ENCODE assay signal across 18 mouse cellular contexts in the genomic region with DNA sequence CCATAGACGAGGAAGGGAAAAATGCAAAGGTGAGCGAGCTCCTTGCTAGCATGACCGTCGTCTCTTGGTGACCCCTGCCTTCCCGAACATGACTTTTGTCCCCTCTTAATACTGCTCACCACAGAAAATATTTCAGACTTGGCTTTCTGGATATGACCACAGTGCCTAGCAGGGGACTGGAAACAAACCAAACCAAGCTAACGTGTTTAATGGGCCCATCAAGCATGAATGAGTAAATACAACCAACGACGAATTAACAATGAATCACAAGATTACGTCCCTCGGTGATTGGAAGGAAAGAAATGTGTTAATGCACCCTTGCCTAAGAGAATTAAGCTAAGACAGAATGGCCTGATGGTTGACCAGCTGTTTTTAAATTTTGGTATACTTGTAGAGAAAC. TPM values are rescaled to one million over a fixed set of nuclear protein-coding genes. Genes with fewer than 3 reads are reported as not detected.
DNase-seq lines count a peak whose midpoint lies in the region; ATAC-seq and TF ChIP-seq lines count a peak whose summit lies in the region.
"Had no signal": no experiment of that assay in that cellular context is flagged by ENCODE, and none has a peak within 500 bp of the region (broad histone marks: within the 10 kb centered on the region; RNA-seq: fewer than 3 reads in every experiment).

No protein-coding gene starts in this region.

- H3K9ac ChIP-seq in forebrain, embryonic 14.5 days (ENCODE audit: low read length), result no peak overlapping the region
- no peak overlapping the region for H3K9ac ChIP-seq in forebrain, embryonic 12.5 days
- H3K9ac ChIP-seq in heart, embryonic 15.5 days, result no peak overlapping the region
- H3K9ac ChIP-seq in midbrain, postnatal 0 days (replicated peaks; ENCODE audit: low read length, poor library complexity, severe bottlenecking), result no peak overlapping the region
- no peak overlapping the region for H3K9ac ChIP-seq in midbrain, embryonic 16.5 days (ENCODE audit: low read depth, low read length)
- H3K9ac ChIP-seq: hindbrain, embryonic 13.5 days; intestine, embryonic 15.5 days; kidney, embryonic 15.5 days; limb, embryonic 13.5 days; liver, embryonic 14.5 days; midbrain, embryonic 13.5 days had no signal

- no peaks in the 10 kb centered on the region for H3K36me3 ChIP-seq in forebrain, embryonic 14.5 days (ENCODE audit: control insufficient read depth, insufficient read depth, low read length)
- H3K36me3 ChIP-seq in forebrain, embryonic 12.5 days (replicated peaks), result no peaks in the 10 kb centered on the region
- H3K36me3 ChIP-seq in heart, embryonic 15.5 days, result no peaks in the 10 kb centered on the region
- no peaks in the 10 kb centered on the region for H3K36me3 ChIP-seq in midbrain, postnatal 0 days (ENCODE audit: insufficient read depth, low read length)
- H3K36me3 ChIP-seq in midbrain, embryonic 16.5 days (ENCODE audit: control insufficient read depth, insufficient read depth, low read length), result no peaks in the 10 kb centered on the region
- H3K36me3 ChIP-seq: embryonic facial prominence, embryonic 10.5 days; hindbrain, embryonic 13.5 days; intestine, embryonic 15.5 days; kidney, embryonic 15.5 days; limb, embryonic 13.5 days; midbrain, embryonic 13.5 days had no signal

- TF ChIP-seq CTCF in midbrain, postnatal 0 days (IDR thresholded peaks at IDR 0.05), result no peak

- H3K4me1 ChIP-seq in forebrain, embryonic 14.5 days (ENCODE audit: control insufficient read depth, insufficient read depth, low read length), result peaks cover 17% of the 10 kb centered on the region
- H3K4me1 ChIP-seq in forebrain, embryonic 12.5 days, result peaks cover 8% of the 10 kb centered on the region; the same call in 1 of the 2 replicates
- H3K4me1 ChIP-seq in heart, embryonic 15.5 days (replicated peaks), result peaks cover 37% of the 10 kb centered on the region
- H3K4me1 ChIP-seq in midbrain, postnatal 0 days (ENCODE audit: insufficient read depth, low read length), result no peaks in the 10 kb centered on the region
- H3K4me1 ChIP-seq in midbrain, embryonic 16.5 days (ENCODE audit: control insufficient read depth, insufficient read depth, low read length), result no peaks in the 10 kb centered on the region
- H3K4me1 ChIP-seq: embryonic facial prominence, embryonic 10.5 days; hindbrain, embryonic 13.5 days; intestine, embryonic 15.5 days; midbrain, embryonic 13.5 days had no signal

- no peak overlapping the region for H3K4me3 ChIP-seq in forebrain, embryonic 14.5 days (ENCODE audit: low read depth, low read length)
- H3K4me3 ChIP-seq in forebrain, embryonic 12.5 days (replicated peaks), result no peak overlapping the region
- H3K4me3 ChIP-seq in heart, embryonic 15.5 days, result no peak overlapping the region
- H3K4me3 ChIP-seq in midbrain, postnatal 0 days (ENCODE audit: low read depth, low read length), result no peak overlapping the region
- H3K4me3 ChIP-seq in midbrain, embryonic 16.5 days (ENCODE audit: low read depth, low read length), result no peak overlapping the region
- H3K4me3 ChIP-seq: embryonic facial prominence, embryonic 10.5 days; hindbrain, embryonic 13.5 days; intestine, embryonic 15.5 days; kidney, embryonic 15.5 days; limb, embryonic 13.5 days; midbrain, embryonic 13.5 days had no signal

- 23% methylated on average over 10 of the region's 10 CpGs for WGBS in forebrain, embryonic 14.5 days
- 35% methylated on average over 10 of the region's 10 CpGs for WGBS in forebrain, embryonic 12.5 days
- 65% methylated on average over 10 of the region's 10 CpGs for WGBS in heart, embryonic 15.5 days
- WGBS in midbrain, postnatal 0 days, result 80% methylated on average over 10 of the region's 10 CpGs
- WGBS in midbrain, embryonic 16.5 days, result 54% methylated on average over 10 of the region's 10 CpGs

- intact Hi-C loops in heart, postnatal 36 days (cut with DNase I), result no loop called here

- no peaks in the 10 kb centered on the region for H3K27me3 ChIP-seq in forebrain, embryonic 14.5 days (replicated peaks; ENCODE audit: control insufficient read depth, insufficient read depth, low read length)
- no peaks in the 10 kb centered on the region for H3K27me3 ChIP-seq in forebrain, embryonic 12.5 days
- no peaks in the 10 kb centered on the region for H3K27me3 ChIP-seq in heart, embryonic 15.5 days
- no peaks in the 10 kb centered on the region for H3K27me3 ChIP-seq in midbrain, postnatal 0 days (ENCODE audit: insufficient read depth, low read length)
- no peaks in the 10 kb centered on the region for H3K27me3 ChIP-seq in midbrain, embryonic 16.5 days (ENCODE audit: control insufficient read depth, insufficient read depth, low read depth, low read length)
- H3K27me3 ChIP-seq: hindbrain, embryonic 13.5 days; intestine, embryonic 15.5 days; kidney, embryonic 15.5 days; limb, embryonic 13.5 days; midbrain, embryonic 13.5 days had no signal

- peak; percentile 65 for DNase-seq in forebrain, embryonic 14.5 days (ENCODE audit: low spot score)
- no peak for DNase-seq in heart, postnatal 36 days
- DNase-seq in midbrain, postnatal 0 days (ENCODE audit: low spot score), result peak; percentile 21
- no peak for DNase-seq in adrenal gland, postnatal 10 days
- DNase-seq: B cell, adult 2 months; gastrocnemius, postnatal 14 days; right cerebral cortex, adult 18-20 months; thymus, adult 18-20 months had no signal

- 0 out of 2 replicates have a peak, but pooled peaks cover 2% of the 10 kb centered on the region for H3K9me3 ChIP-seq in forebrain, embryonic 14.5 days (replicated peaks; ENCODE audit: control insufficient read depth, low read length)
- no peaks in the 10 kb centered on the region for H3K9me3 ChIP-seq in forebrain, embryonic 12.5 days
- H3K9me3 ChIP-seq in heart, embryonic 15.5 days (replicated peaks), result no peaks in the 10 kb centered on the region
- no peaks in the 10 kb centered on the region for H3K9me3 ChIP-seq in midbrain, postnatal 0 days (ENCODE audit: low read length)
- no peaks in the 10 kb centered on the region for H3K9me3 ChIP-seq in midbrain, embryonic 16.5 days (replicated peaks; ENCODE audit: control insufficient read depth, low read length, poor library complexity, severe bottlenecking)
- H3K9me3 ChIP-seq: intestine, embryonic 15.5 days; kidney, embryonic 15.5 days; midbrain, embryonic 13.5 days had no signal

- no peak overlapping the region for H3K4me2 ChIP-seq in forebrain, embryonic 14.5 days (ENCODE audit: low read length)
- no peak overlapping the region for H3K4me2 ChIP-seq in forebrain, embryonic 12.5 days
- peak overlapping the region; percentile 42 for H3K4me2 ChIP-seq in heart, embryonic 15.5 days
- no peak overlapping the region for H3K4me2 ChIP-seq in midbrain, postnatal 0 days (ENCODE audit: low read depth, low read length, poor library complexity, severe bottlenecking)
- H3K4me2 ChIP-seq in midbrain, embryonic 16.5 days (ENCODE audit: low read length), result no peak overlapping the region
- H3K4me2 ChIP-seq: hindbrain, embryonic 13.5 days; intestine, embryonic 15.5 days; kidney, embryonic 15.5 days; limb, embryonic 13.5 days; midbrain, embryonic 13.5 days had no signal

- H3K27ac ChIP-seq in forebrain, embryonic 14.5 days (ENCODE audit: low read depth, low read length), result no peak overlapping the region
- no peak overlapping the region for H3K27ac ChIP-seq in forebrain, embryonic 12.5 days
- H3K27ac ChIP-seq in heart, embryonic 15.5 days, result peak overlapping the region; percentile 91
- no peak overlapping the region for H3K27ac ChIP-seq in midbrain, postnatal 0 days (ENCODE audit: low read depth, low read length)
- H3K27ac ChIP-seq in midbrain, embryonic 16.5 days (ENCODE audit: low read length), result no peak overlapping the region
- H3K27ac ChIP-seq: embryonic facial prominence, embryonic 10.5 days; hindbrain, embryonic 13.5 days; intestine, embryonic 15.5 days; kidney, embryonic 15.5 days; limb, embryonic 13.5 days; liver, embryonic 14.5 days; midbrain, embryonic 13.5 days had no signal

- no peak for ATAC-seq in forebrain, embryonic 14.5 days
- ATAC-seq in forebrain, embryonic 12.5 days (ENCODE audit: low FRiP score), result no peak
- ATAC-seq in heart, embryonic 15.5 days (replicated peaks; ENCODE audit: insufficient number of reproducible peaks, insufficient read depth, low FRiP score, low read depth), result no peak
- no peak for ATAC-seq in midbrain, postnatal 0 days (ENCODE audit: low FRiP score)
- no peak for ATAC-seq in midbrain, embryonic 16.5 days
- ATAC-seq: midbrain, embryonic 13.5 days had no signal

RNA-seq across cellular contexts. Expression of gene Cap2, which starts 13.9 kb away (rescaled TPM):
- 15.1 and 15.2 TPM in 2 replicates for polyA plus RNA-seq in forebrain, embryonic 14.5 days (2014; fragmentation: Nextera tagmentation; extraction: Ambion mirVana)
- polyA plus RNA-seq in forebrain, embryonic 12.5 days (2016; fragmentation: Nextera tagmentation; extraction: Ambion mirVana), result 10.4 and 10.9 TPM in 2 replicates
- 139 and 172 TPM in 2 replicates for polyA plus RNA-seq in heart, embryonic 15.5 days (2015; fragmentation: Nextera tagmentation; extraction: Ambion mirVana)
- 100 to 1,000 TPM; 141 to 147 TPM for total RNA-seq in heart, postnatal 36 days (2021)
- 17.5 and 21.9 TPM in 2 replicates for total RNA-seq in midbrain, postnatal 0 days (2014; rRNA removed)
- 11.7 and 13.1 TPM in 2 replicates for polyA plus RNA-seq in midbrain, postnatal 0 days (2015; fragmentation: Nextera tagmentation; extraction: Ambion mirVana)
- 15.9 and 16.2 TPM in 2 replicates for polyA plus RNA-seq in midbrain, embryonic 16.5 days (2015; fragmentation: Nextera tagmentation; extraction: Ambion mirVana)
- total RNA-seq in adrenal gland, postnatal 10 days (2021), result 10 to 100 TPM in 1 of 2 experiments, 1 to 10 TPM in 1; 5.5 to 16.8 TPM

Comparison
In these comparisons a context has a peak if more than half of its experiments do, and no peak if none do; other contexts are left out.
1. DNase-seq: peak in forebrain, embryonic 14.5 days (single experiment) and midbrain, postnatal 0 days (single experiment); none in heart, postnatal 36 days (0 of 2) and adrenal gland, postnatal 10 days (single experiment).